Mouse (Mus musculus) kidney, postnatal 0 days (tissue): ENCODE measurements at regions not wholly inside any gene's neighbourhood (a gene's known extent, or its start where the extent isn't known, plus 50 kb on each side); places are given as distances from the start of the nearest gene placed in this dataset.
A peak's percentile ranks its signal among the peaks of the same experiment; 100 is the strongest.

Source experiments
- ATAC-seq: fragments of 200-750 bp; cut with Nextera tagmentation; replicated peaks from 2 replicates; pipeline ENCODE4 v1.8.0; 2017; ENCODE audit warnings: low read depth, moderate number of reproducible peaks, moderate TSS enrichment, moderate library complexity; ENCODE audit not compliant: low FRiP score
- DNase-seq: peaks from one replicate; pipeline ENCODE4 v3.0.0-alpha.2; 2016; ENCODE audit warnings: low spot score
- H3K27ac ChIP-seq: fragments of 300-500 bp; sonication (generic); 2 replicates; pipeline ENCODE4 v1.5.1; 2014; ENCODE audit warnings: mild to moderate bottlenecking
- H3K27me3 ChIP-seq: fragments of 300-500 bp; sonication (generic); 2 replicates; pipeline ENCODE4 v1.6.1; 2014; ENCODE audit warnings: low read length, mixed read lengths; ENCODE audit not compliant: insufficient read depth
- H3K36me3 ChIP-seq: fragments of 300-500 bp; sonication (generic); 2 replicates; pipeline ENCODE4 v1.6.1; 2014; ENCODE audit warnings: low read length, mixed read lengths; ENCODE audit not compliant: insufficient read depth
- H3K4me1 ChIP-seq: fragments of 300-500 bp; sonication (generic); replicated peaks from 2 replicates; pipeline ENCODE4 v1.6.1; 2014; ENCODE audit warnings: antibody characterized with exemption, low read length, mixed read lengths; ENCODE audit not compliant: insufficient read depth
- H3K4me2 ChIP-seq: fragments of 300-500 bp; sonication (generic); 2 replicates; pipeline ENCODE4 v1.6.1; 2014; ENCODE audit warnings: mild to moderate bottlenecking, low read length, moderate library complexity, mixed read lengths
- H3K4me3 ChIP-seq: fragments of 300-500 bp; sonication (generic); replicated peaks from 2 replicates; pipeline ENCODE4 v1.5.1; 2014; ENCODE audit warnings: low read depth, low read length
- H3K9ac ChIP-seq: fragments of 300-500 bp; sonication (generic); 2 replicates; pipeline ENCODE4 v1.6.1; 2014; ENCODE audit warnings: low read depth, low read length
- H3K9me3 ChIP-seq: fragments of 300-500 bp; sonication (generic); replicated peaks from 2 replicates; pipeline ENCODE4 v1.6.1; 2016; ENCODE audit warnings: low read length, inconsistent platforms, mixed read lengths
- CTCF ChIP-seq: IDR thresholded peaks from 2 replicates; pipeline ENCODE4 v1.5.1; 2016; ENCODE audit warnings: antibody characterized with exemption, low read depth, mild to moderate bottlenecking, moderate library complexity
- WGBS: fragments of 180-500 bp; shearing (Covaris S2); extraction: QIAGEN DNeasy Blood & Tissue Kit; methylation state at CpG from one replicate; pipeline ENCODE4 v1.1.7; 2014; 5-methylcytosine and 5-hydroxymethylcytosine counted together

- DNase-seq (no peak), ATAC-seq (no peak)
- no peak overlapping the region for H3K4me2 ChIP-seq
- H3K9me3 ChIP-seq, result no peaks in the 10 kb centered on the region
- no peaks in the 10 kb centered on the region for H3K27me3 ChIP-seq
- H3K4me3 ChIP-seq, result no peak overlapping the region
- H3K9ac ChIP-seq, result no peak overlapping the region
- 79% methylated on average over 1 of the region's 1 CpGs for WGBS
- TF ChIP-seq CTCF, result no peak
- H3K4me1 ChIP-seq, result no peaks in the 10 kb centered on the region
- no peaks in the 10 kb centered on the region for H3K36me3 ChIP-seq
- H3K27ac ChIP-seq, result no peak overlapping the region
These were observed 505.9 kb downstream of the Gm6685 start for GRCm38 (mm10) chr11:27833736-27834135.

GRCm38 (mm10) chr11:27799826-27800620 is 539.6 kb downstream of the Gm6685 start:
- ATAC-seq (no peak), DNase-seq (no peak)
- Histone ChIP-seq H3K27me3 (no peaks in the 10 kb centered on the region), H3K9ac (no peak overlapping the region), H3K9me3 (no peaks in the 10 kb centered on the region), H3K36me3 (no peaks in the 10 kb centered on the region), H3K27ac (no peak overlapping the region), H3K4me1 (no peaks in the 10 kb centered on the region), H3K4me3 (no peak overlapping the region), H3K4me2 (no peak overlapping the region)
- 70% methylated on average over 8 of the region's 8 CpGs for WGBS
- no peak for TF ChIP-seq CTCF

- Histone ChIP-seq H3K4me2 (no peak overlapping the region), H3K36me3 (no peaks in the 10 kb centered on the region), H3K27me3 (no peaks in the 10 kb centered on the region), H3K9me3 (no peaks in the 10 kb centered on the region), H3K9ac (no peak overlapping the region), H3K27ac (no peak overlapping the region), H3K4me1 (no peaks in the 10 kb centered on the region), H3K4me3 (no peak overlapping the region)
- WGBS, result 82% methylated on average over 9 of the region's 9 CpGs
- ATAC-seq (no peak), DNase-seq (no peak)
- no peak for TF ChIP-seq CTCF
These were observed 585.8 kb downstream of the Gm6685 start for GRCm38 (mm10) chr11:27753913-27754218.

- Histone ChIP-seq H3K4me2 (no peak overlapping the region), H3K27me3 (no peaks in the 10 kb centered on the region), H3K4me3 (no peak overlapping the region), H3K27ac (no peak overlapping the region), H3K4me1 (no peaks in the 10 kb centered on the region), H3K9me3 (no peaks in the 10 kb centered on the region), H3K36me3 (no peaks in the 10 kb centered on the region), H3K9ac (no peak overlapping the region)
- peak; percentile 76 for TF ChIP-seq CTCF
- DNase-seq (peak; percentile 60), ATAC-seq (peak; percentile 76)
- 47% methylated on average over 11 of the region's 11 CpGs for WGBS
These were observed 586.3 kb downstream of the Gm6685 start for GRCm38 (mm10) chr11:27753212-27753912.

GRCm38 (mm10) chr11:27726109-27726508 is 613.6 kb downstream of the Gm6685 start:
- H3K9me3 ChIP-seq, result no peaks in the 10 kb centered on the region
- no peaks in the 10 kb centered on the region for H3K4me1 ChIP-seq
- no peak for TF ChIP-seq CTCF
- ATAC-seq (no peak), DNase-seq (no peak)
- no peak overlapping the region for H3K4me3 ChIP-seq
- H3K9ac ChIP-seq, result no peak overlapping the region
- 86% methylated on average over 2 of the region's 2 CpGs for WGBS
- H3K4me2 ChIP-seq, result no peak overlapping the region
- no peaks in the 10 kb centered on the region for H3K36me3 ChIP-seq
- no peaks in the 10 kb centered on the region for H3K27me3 ChIP-seq
- no peak overlapping the region for H3K27ac ChIP-seq

GRCm38 (mm10) chr11:27721346-27721745 is 618.3 kb downstream of the Gm6685 start:
- no peaks in the 10 kb centered on the region for H3K4me1 ChIP-seq
- DNase-seq, result no peak
- no peaks in the 10 kb centered on the region for H3K9me3 ChIP-seq
- H3K4me3 ChIP-seq, result no peak overlapping the region
- no peaks in the 10 kb centered on the region for H3K36me3 ChIP-seq
- no peak overlapping the region for H3K27ac ChIP-seq
- ATAC-seq, result no peak
- H3K4me2 ChIP-seq, result no peak overlapping the region
- no peaks in the 10 kb centered on the region for H3K27me3 ChIP-seq
- WGBS, result 73% methylated on average over 7 of the region's 7 CpGs
- no peak overlapping the region for H3K9ac ChIP-seq
- no peak for TF ChIP-seq CTCF
